Mouse (Mus musculus): ENCODE results near the gene Tmed1. TPM values are rescaled to one million over a fixed set of nuclear protein-coding genes. Genes with fewer than 3 reads are reported as not detected.
"Not testable (repeated sequence)": the region's sequence is repeated elsewhere in the genome, so short reads cannot be mapped to it uniquely, and the experiment has no call there.

The Tmed1 gene
- polyA plus RNA-seq, 1 experiment from 2014 or later: 48.0 TPM

GRCm38 (mm10) chr9:21469032-21470024 lies 40.7 kb downstream of the Tmed1 start:
- DNase-seq: peak; percentile 41
- 89% methylated on average over 20 of the region's 20 CpGs for WGBS
- Histone ChIP-seq H3K4me3 (replicated peaks; ENCODE audit: low read depth, low read length) (no peak overlapping the region), H3K9ac (replicated peaks; ENCODE audit: low read length) (no peak overlapping the region), H3K9me3 (ENCODE audit: control insufficient read depth, low read length) (no peaks in the 10 kb centered on the region), H3K36me3 (ENCODE audit: control insufficient read depth, insufficient read depth, low read length) (peaks cover 72% of the 10 kb centered on the region), H3K27ac (replicated peaks; ENCODE audit: low read depth, low read length) (no peak overlapping the region), H3K4me2 (ENCODE audit: low read length) (no peak overlapping the region), H3K27me3 (ENCODE audit: control insufficient read depth, insufficient read depth, low read length) (no peaks in the 10 kb centered on the region), H3K4me1 (ENCODE audit: control insufficient read depth, insufficient read depth, low read length) (no peaks in the 10 kb centered on the region)
- ATAC-seq (ENCODE audit: low FRiP score, low TSS enrichment): no peak

- not testable (repeated sequence) for H3K4me3 ChIP-seq (replicated peaks; ENCODE audit: low read depth, low read length); DNase-seq; H3K9ac ChIP-seq (replicated peaks; ENCODE audit: low read length); H3K9me3 ChIP-seq (ENCODE audit: control insufficient read depth, low read length); H3K27me3 ChIP-seq (ENCODE audit: control insufficient read depth, insufficient read depth, low read length); H3K27ac ChIP-seq (replicated peaks; ENCODE audit: low read depth, low read length); H3K4me2 ChIP-seq (ENCODE audit: low read length); ATAC-seq (ENCODE audit: low FRiP score, low TSS enrichment); H3K4me1 ChIP-seq (ENCODE audit: control insufficient read depth, insufficient read depth, low read length)
- 95% methylated on average over 7 of the region's 7 CpGs for WGBS
- H3K36me3 ChIP-seq (ENCODE audit: control insufficient read depth, insufficient read depth, low read length): peaks cover 39% of the 10 kb centered on the region
These were observed 45.5 kb downstream of the Tmed1 start for GRCm38 (mm10) chr9:21464565-21464928.

DNA sequence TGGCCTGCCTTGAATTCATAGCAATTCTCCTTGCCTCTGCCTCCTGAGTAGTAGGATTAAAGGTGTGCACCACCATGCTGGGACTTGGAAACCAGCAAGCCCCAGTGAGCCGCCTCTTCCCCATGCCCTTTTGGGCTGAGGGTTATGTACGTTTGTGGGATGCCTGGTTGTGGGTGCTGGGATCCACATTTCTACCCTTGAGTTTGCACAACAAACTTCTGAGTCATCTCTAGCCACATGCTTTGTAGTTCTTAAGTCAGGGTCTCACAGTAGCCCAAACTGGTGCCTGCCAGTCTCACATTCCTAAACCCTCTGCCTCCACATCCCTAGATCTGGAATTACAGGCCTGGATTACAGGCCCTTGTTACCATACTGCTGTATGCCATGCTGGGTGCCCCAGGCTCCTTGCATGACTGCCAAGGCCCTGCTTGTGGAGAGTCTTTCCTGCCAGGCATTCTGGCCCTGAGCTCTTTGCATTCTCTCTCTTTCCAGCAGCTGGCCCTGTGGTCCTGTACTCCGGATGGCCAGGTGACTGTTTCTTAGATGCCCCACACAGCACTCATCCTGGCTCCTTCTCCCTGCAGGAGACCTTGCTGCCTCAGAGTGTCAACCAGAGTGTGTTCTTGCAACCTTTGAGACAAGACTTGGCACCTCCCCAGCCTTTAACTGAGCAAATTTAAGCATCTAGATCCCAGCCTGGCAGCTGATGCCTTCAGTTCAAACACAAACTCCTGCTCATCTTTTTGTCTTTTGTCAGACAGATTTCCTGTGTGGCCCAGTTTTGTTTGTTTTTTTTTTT lies 46.1 kb downstream of the Tmed1 start:
- Histone ChIP-seq H3K4me1 (ENCODE audit: control insufficient read depth, insufficient read depth, low read length) (no peaks in the 10 kb centered on the region), H3K9me3 (ENCODE audit: control insufficient read depth, low read length) (no peaks in the 10 kb centered on the region), H3K27me3 (ENCODE audit: control insufficient read depth, insufficient read depth, low read length) (no peaks in the 10 kb centered on the region), H3K4me3 (replicated peaks; ENCODE audit: low read depth, low read length) (no peak overlapping the region), H3K36me3 (ENCODE audit: control insufficient read depth, insufficient read depth, low read length) (peaks cover 37% of the 10 kb centered on the region), H3K9ac (replicated peaks; ENCODE audit: low read length) (no peak overlapping the region), H3K27ac (replicated peaks; ENCODE audit: low read depth, low read length) (0 out of 2 replicates have a peak overlapping the region, but pooled peaks have one; percentile 13), H3K4me2 (ENCODE audit: low read length) (no peak overlapping the region)
- 92% methylated on average over 3 of the region's 3 CpGs for WGBS
- no peak for DNase-seq
- no peak for ATAC-seq (ENCODE audit: low FRiP score, low TSS enrichment)

GRCm38 (mm10) chr9:21463138-21463590 lies 46.9 kb downstream of the Tmed1 start:
- no peak overlapping the region for H3K4me2 ChIP-seq (ENCODE audit: low read length)
- H3K27me3 ChIP-seq (ENCODE audit: control insufficient read depth, insufficient read depth, low read length): no peaks in the 10 kb centered on the region
- no peaks in the 10 kb centered on the region for H3K9me3 ChIP-seq (ENCODE audit: control insufficient read depth, low read length)
- no peaks in the 10 kb centered on the region for H3K4me1 ChIP-seq (ENCODE audit: control insufficient read depth, insufficient read depth, low read length)
- ATAC-seq (ENCODE audit: low FRiP score, low TSS enrichment): no peak
- no peak overlapping the region for H3K4me3 ChIP-seq (replicated peaks; ENCODE audit: low read depth, low read length)
- peaks cover 37% of the 10 kb centered on the region for H3K36me3 ChIP-seq (ENCODE audit: control insufficient read depth, insufficient read depth, low read length)
- no peak overlapping the region for H3K9ac ChIP-seq (replicated peaks; ENCODE audit: low read length)
- 82% methylated on average over 5 of the region's 5 CpGs for WGBS
- DNase-seq: no peak
- no peak overlapping the region for H3K27ac ChIP-seq (replicated peaks; ENCODE audit: low read depth, low read length)

- Histone ChIP-seq H3K4me2 (ENCODE audit: low read length) (no peak overlapping the region), H3K4me3 (replicated peaks; ENCODE audit: low read depth, low read length) (no peak overlapping the region), H3K27ac (replicated peaks; ENCODE audit: low read depth, low read length) (no peak overlapping the region), H3K27me3 (ENCODE audit: control insufficient read depth, insufficient read depth, low read length) (no peaks in the 10 kb centered on the region), H3K4me1 (ENCODE audit: control insufficient read depth, insufficient read depth, low read length) (no peaks in the 10 kb centered on the region), H3K36me3 (ENCODE audit: control insufficient read depth, insufficient read depth, low read length) (peaks cover 20% of the 10 kb centered on the region), H3K9ac (replicated peaks; ENCODE audit: low read length) (no peak overlapping the region), H3K9me3 (ENCODE audit: control insufficient read depth, low read length) (no peaks in the 10 kb centered on the region)
- ATAC-seq (ENCODE audit: low FRiP score, low TSS enrichment) (no peak), DNase-seq (no peak)
- WGBS: 98% methylated on average over 3 of the region's 3 CpGs
These were observed 49.6 kb downstream of the Tmed1 start for GRCm38 (mm10) chr9:21460400-21460940.

GRCm38 (mm10) chr9:21458821-21459220 lies 51.2 kb downstream of the Tmed1 start:
- 90% methylated on average over 3 of the region's 3 CpGs for WGBS
- no peak for ATAC-seq (ENCODE audit: low FRiP score, low TSS enrichment)
- no peak for DNase-seq
- Histone ChIP-seq H3K36me3 (ENCODE audit: control insufficient read depth, insufficient read depth, low read length) (peaks cover 20% of the 10 kb centered on the region), H3K27ac (replicated peaks; ENCODE audit: low read depth, low read length) (no peak overlapping the region), H3K27me3 (ENCODE audit: control insufficient read depth, insufficient read depth, low read length) (no peaks in the 10 kb centered on the region), H3K4me1 (ENCODE audit: control insufficient read depth, insufficient read depth, low read length) (no peaks in the 10 kb centered on the region), H3K9ac (replicated peaks; ENCODE audit: low read length) (no peak overlapping the region), H3K9me3 (ENCODE audit: control insufficient read depth, low read length) (no peaks in the 10 kb centered on the region), H3K4me2 (ENCODE audit: low read length) (no peak overlapping the region), H3K4me3 (replicated peaks; ENCODE audit: low read depth, low read length) (no peak overlapping the region)

Small RNA genes within 50 kb of the gene (microRNA-seq; reads per million reads assigned to microRNA genes)
- not detected for gene Mir199a-1

Other genes with a start within 250 kb of the Tmed1 start
- 44.6 and 44.7 TPM in 2 replicates for gene Atg4d, start 245.0 kb downstream of the Tmed1 start, polyA plus RNA-seq (2014; fragmentation: Nextera tagmentation; extraction: Ambion mirVana)
- gene Kri1, start 222.3 kb downstream of the Tmed1 start, polyA plus RNA-seq (2014; fragmentation: Nextera tagmentation; extraction: Ambion mirVana): 12.9 and 16.9 TPM in 2 replicates
- gene Cdkn2d, start 218.8 kb downstream of the Tmed1 start, polyA plus RNA-seq (2014; fragmentation: Nextera tagmentation; extraction: Ambion mirVana): 84.9 and 95.7 TPM in 2 replicates
- 0.88 and 1.5 TPM in 2 replicates for gene Ap1m2, start 197.9 kb downstream of the Tmed1 start, polyA plus RNA-seq (2014; fragmentation: Nextera tagmentation; extraction: Ambion mirVana)
- 49.3 and 67.4 TPM in 2 replicates for gene Slc44a2, start 189.6 kb downstream of the Tmed1 start, polyA plus RNA-seq (2014; fragmentation: Nextera tagmentation; extraction: Ambion mirVana)
- 212 and 267 TPM in 2 replicates for gene Ilf3, start 142.4 kb downstream of the Tmed1 start, polyA plus RNA-seq (2014; fragmentation: Nextera tagmentation; extraction: Ambion mirVana)
- gene Qtrt1, start 98.4 kb downstream of the Tmed1 start, polyA plus RNA-seq (2014; fragmentation: Nextera tagmentation; extraction: Ambion mirVana): 48.1 and 54.3 TPM in 2 replicates
- 54.5 and 56.7 TPM in 2 replicates for gene Dnm2, start 85.3 kb downstream of the Tmed1 start, polyA plus RNA-seq (2014; fragmentation: Nextera tagmentation; extraction: Ambion mirVana)
- 1.0 and 1.8 TPM in 2 replicates for gene AB124611, start 15.9 kb upstream of the Tmed1 start, polyA plus RNA-seq (2014; fragmentation: Nextera tagmentation; extraction: Ambion mirVana)
- gene Carm1, start 36.6 kb upstream of the Tmed1 start, polyA plus RNA-seq (2014; fragmentation: Nextera tagmentation; extraction: Ambion mirVana): 34.7 and 42.0 TPM in 2 replicates
- gene Timm29, start 82.5 kb upstream of the Tmed1 start, polyA plus RNA-seq (2014; fragmentation: Nextera tagmentation; extraction: Ambion mirVana): 68.8 and 86.9 TPM in 2 replicates
- gene Yipf2, start 82.6 kb upstream of the Tmed1 start, polyA plus RNA-seq (2014; fragmentation: Nextera tagmentation; extraction: Ambion mirVana): 19.4 and 20.5 TPM in 2 replicates
- 162 and 179 TPM in 2 replicates for gene Smarca4, start 105.9 kb upstream of the Tmed1 start, polyA plus RNA-seq (2014; fragmentation: Nextera tagmentation; extraction: Ambion mirVana)
- gene Ldlr, start 213.2 kb upstream of the Tmed1 start, polyA plus RNA-seq (2014; fragmentation: Nextera tagmentation; extraction: Ambion mirVana): 8.2 and 9.4 TPM in 2 replicates